Mouse (Mus musculus): ENCODE data around the gene Ptcd3. TPM values are rescaled to one million over a fixed set of nuclear protein-coding genes. Genes with fewer than 3 reads are reported as not detected.
A peak's percentile ranks its signal among the peaks of the same experiment; 100 is the strongest.
"Not testable (repeated sequence)": the region's sequence is repeated elsewhere in the genome, so short reads cannot be mapped to it uniquely, and the experiment has no call there.

The Ptcd3 gene
- total RNA-seq (2022): 10 to 100 TPM; 61.7 to 69.8 (median 68.6) TPM

GRCm38 (mm10) chr6:71908481-71909381, at the start of gene Ptcd3, which contains the start of gene Polr1a:
Gene Ptcd3 (minus strand): TSS chr6:71908750.
Gene Polr1a (plus strand): TSS chr6:71909053.
- peak; percentile 82 to 92 for DNase-seq (ENCODE audit: low spot score in 2 of 2)

- no peak for DNase-seq (ENCODE audit: low spot score in 2 of 2)
These were observed 42.6 kb upstream of the Ptcd3 start for GRCm38 (mm10) chr6:71951192-71951591.

- DNase-seq (ENCODE audit: low spot score in 2 of 2): no peak
These were observed 42.0 kb upstream of the Ptcd3 start for GRCm38 (mm10) chr6:71950592-71950991.

- no peak for DNase-seq (ENCODE audit: low spot score in 2 of 2)
These were observed 41.2 kb upstream of the Ptcd3 start for GRCm38 (mm10) chr6:71949721-71950120.

GRCm38 (mm10) chr6:71946121-71946520, 37.6 kb upstream of the Ptcd3 start:
- no peak for DNase-seq (ENCODE audit: low spot score in 2 of 2)

GRCm38 (mm10) chr6:71945101-71945500, 36.6 kb upstream of the Ptcd3 start:
- no peak for DNase-seq (ENCODE audit: low spot score in 2 of 2)

- DNase-seq (ENCODE audit: low spot score in 2 of 2): no peak
These were observed 32.4 kb upstream of the Ptcd3 start for GRCm38 (mm10) chr6:71940912-71941311.

- no peak for DNase-seq (ENCODE audit: low spot score in 2 of 2)
These were observed 27.2 kb upstream of the Ptcd3 start for GRCm38 (mm10) chr6:71935737-71936136.

- no peak for DNase-seq (ENCODE audit: low spot score in 2 of 2)
These were observed 25.6 kb upstream of the Ptcd3 start for GRCm38 (mm10) chr6:71934081-71934556.

- no peak for DNase-seq (ENCODE audit: low spot score in 2 of 2)
These were observed 23.8 kb upstream of the Ptcd3 start for GRCm38 (mm10) chr6:71932347-71932746.

- DNase-seq (ENCODE audit: low spot score in 2 of 2): no peak
These were observed 22.4 kb upstream of the Ptcd3 start for GRCm38 (mm10) chr6:71930830-71931437.

- no peak for DNase-seq (ENCODE audit: low spot score in 2 of 2)
These were observed 21.5 kb upstream of the Ptcd3 start for GRCm38 (mm10) chr6:71930053-71930452.

- peak in 1 of 2 experiments; percentile 29 for DNase-seq (ENCODE audit: low spot score in 2 of 2)
These were observed 19.4 kb upstream of the Ptcd3 start for GRCm38 (mm10) chr6:71927911-71928310.

- not testable (repeated sequence) for DNase-seq (ENCODE audit: low spot score in 2 of 2)
These were observed 16.7 kb upstream of the Ptcd3 start for GRCm38 (mm10) chr6:71925233-71925632.

GRCm38 (mm10) chr6:71920752-71921151, 12.2 kb upstream of the Ptcd3 start:
- no peak for DNase-seq (ENCODE audit: low spot score in 2 of 2)

GRCm38 (mm10) chr6:71911686-71912450, 3.3 kb upstream of the Ptcd3 start:
- DNase-seq (ENCODE audit: low spot score in 2 of 2): no peak

GRCm38 (mm10) chr6:71909840-71910239, 1.3 kb upstream of the Ptcd3 start:
- no peak for DNase-seq (ENCODE audit: low spot score in 2 of 2)

- DNase-seq (ENCODE audit: low spot score in 2 of 2): no peak
These were observed 834 bp upstream of the Ptcd3 start for GRCm38 (mm10) chr6:71909384-71909783.

- no peak for DNase-seq (ENCODE audit: low spot score in 2 of 2)
These were observed 781 bp downstream of the Ptcd3 start for GRCm38 (mm10) chr6:71907702-71908235.

GRCm38 (mm10) chr6:71893263-71893662, 15.3 kb downstream of the Ptcd3 start:
- DNase-seq (ENCODE audit: low spot score in 2 of 2): no peak
